Mouse (Mus musculus) frontal cortex, postnatal 36 days (tissue): ENCODE measurements at regions not wholly inside any gene's neighbourhood (a gene's known extent, or its start where the extent isn't known, plus 50 kb on each side); places are given as distances from the start of the nearest gene placed in this dataset.

ENCODE experiments used
- DNase-seq, 2 experiments: peaks; one replicate each; pipeline ENCODE4 v3.0.0; 2022; ENCODE audit warnings: low spot score in 2 of 2

- DNase-seq: no peak
Observed at GRCm38 (mm10) chr12:98043436-98043835, 215.8 kb downstream of the Galc start.

- DNase-seq: no peak
Observed at GRCm38 (mm10) chr12:98039677-98040076, 219.6 kb downstream of the Galc start.

GRCm38 (mm10) chr12:98023655-98024054, 235.6 kb downstream of the Galc start:
- DNase-seq: no peak

GRCm38 (mm10) chr12:98014607-98015278, 244.5 kb downstream of the Galc start:
- no peak for DNase-seq

GRCm38 (mm10) chr12:98009175-98009574, 250.1 kb downstream of the Galc start:
- DNase-seq: no peak

- no peak for DNase-seq
Observed at GRCm38 (mm10) chr12:98005671-98006469, 253.4 kb downstream of the Galc start.

GRCm38 (mm10) chr12:98002217-98002616, 257.0 kb downstream of the Galc start:
- no peak for DNase-seq

- no peak for DNase-seq
Observed at GRCm38 (mm10) chr12:97994884-97995283, 264.4 kb downstream of the Galc start.

- no peak for DNase-seq
Observed at GRCm38 (mm10) chr12:97993937-97994336, 265.3 kb downstream of the Galc start.

GRCm38 (mm10) chr12:97983390-97983789, 275.9 kb downstream of the Galc start:
- peak; percentile 19 to 72 for DNase-seq

- DNase-seq: no peak
Observed at GRCm38 (mm10) chr12:97978668-97979067, 280.6 kb downstream of the Galc start.

GRCm38 (mm10) chr12:97978178-97978651, 281.0 kb downstream of the Galc start:
- DNase-seq: no peak

GRCm38 (mm10) chr12:97977633-97978032, 281.6 kb downstream of the Galc start:
- DNase-seq: no peak

- peak; percentile 18 to 68 for DNase-seq
Observed at GRCm38 (mm10) chr12:97973909-97974510, 285.2 kb downstream of the Galc start.

GRCm38 (mm10) chr12:97957201-97957600, 302.1 kb downstream of the Galc start:
- DNase-seq: no peak

GRCm38 (mm10) chr12:97953336-97953735, 305.9 kb downstream of the Galc start:
- no peak for DNase-seq

GRCm38 (mm10) chr12:97952204-97952603, 307.1 kb downstream of the Galc start:
- DNase-seq: peak in 1 of 2 experiments; percentile 40

GRCm38 (mm10) chr12:97950072-97950471, 309.2 kb downstream of the Galc start:
- DNase-seq: no peak

GRCm38 (mm10) chr12:97947421-97947820, 311.8 kb downstream of the Galc start:
- DNase-seq: peak in 1 of 2 experiments; percentile 33

GRCm38 (mm10) chr12:97938361-97938760, 320.9 kb downstream of the Galc start:
- DNase-seq: no peak

GRCm38 (mm10) chr12:97929877-97930276, 329.4 kb downstream of the Galc start:
- no peak for DNase-seq

GRCm38 (mm10) chr12:97927036-97927435, 332.2 kb downstream of the Galc start:
- DNase-seq: no peak
